Mouse (Mus musculus) testis, adult 2 months (tissue): ENCODE measurements around the gene Cfap43. TPM values are rescaled to one million over a fixed set of nuclear protein-coding genes. Genes with fewer than 3 reads are reported as not detected.

Experiments
- H3K27ac ChIP-seq: fragments of 200-500 bp; 2 replicates; pipeline ENCODE4 v1.5.1; 2012; ENCODE audit warnings: low read depth, low read length; ENCODE audit not compliant: control insufficient read depth, insufficient read depth
- H3K27me3 ChIP-seq: fragments of 200-500 bp; 2 replicates; pipeline ENCODE4 v1.6.1; 2012; ENCODE audit warnings: mild to moderate bottlenecking, low read length, moderate library complexity; ENCODE audit not compliant: control insufficient read depth, insufficient read depth
- H3K36me3 ChIP-seq: fragments of 200-500 bp; 2 replicates; pipeline ENCODE4 v1.6.1; 2012; ENCODE audit warnings: mild to moderate bottlenecking, low read length; ENCODE audit not compliant: control insufficient read depth, insufficient read depth
- H3K4me1 ChIP-seq: fragments of 200-500 bp; 2 replicates; pipeline ENCODE4 v1.6.1; 2012; ENCODE audit warnings: low read length; ENCODE audit not compliant: control insufficient read depth, insufficient read depth
- H3K4me3 ChIP-seq: fragments of 200-500 bp; 2 replicates; pipeline ENCODE4 v1.5.1; 2012; ENCODE audit warnings: low read depth, mild to moderate bottlenecking, low read length, moderate library complexity, mixed read lengths; ENCODE audit not compliant: control insufficient read depth
- CTCF ChIP-seq: fragments of 200-500 bp; IDR thresholded peaks from 2 replicates; pipeline ENCODE4 v1.5.1; 2012; ENCODE audit warnings: low read depth, mild to moderate bottlenecking, inconsistent platforms, low read length, moderate library complexity; ENCODE audit not compliant: control insufficient read depth, insufficient read depth, insufficient replicate concordance
- POLR2A ChIP-seq: fragments of 200-500 bp; IDR thresholded peaks from 2 replicates; pipeline ENCODE4 v1.6.1; 2012; ENCODE audit warnings: low read depth, mild to moderate bottlenecking, inconsistent platforms, low read length, moderate library complexity; ENCODE audit not compliant: control insufficient read depth
- polyA plus RNA-seq: library from polyadenylated mRNA; depleted of rRNA; stranded (reverse); fragments of >200 nt; gene quantifications from 2 replicates; pipeline ENCODE4 v1.2.3, GENCODE M21; 2012; rRNA removed

The Cfap43 gene
- polyA plus RNA-seq, 1 experiment, result 95.2 TPM

GRCm38 (mm10) chr19:47699743-47700142 lies 219.3 kb downstream of the Cfap43 start:
- H3K4me3 ChIP-seq, result no peak overlapping the region

GRCm38 (mm10) chr19:47698266-47698665 lies 220.8 kb downstream of the Cfap43 start:
- Histone ChIP-seq H3K4me1 (peaks cover 3% of the 10 kb centered on the region), H3K4me3 (no peak overlapping the region), H3K36me3 (no peaks in the 10 kb centered on the region), H3K27ac (peak overlapping the region; percentile 40), H3K27me3 (no peaks in the 10 kb centered on the region)
- TF ChIP-seq CTCF (no peak), POLR2A (no peak)

More at GRCm38 (mm10) chr19:47699743-47700142, 219.3 kb downstream of the Cfap43 start:
- Histone ChIP-seq H3K36me3 (no peaks in the 10 kb centered on the region), H3K4me1 (peaks cover 3% of the 10 kb centered on the region), H3K27me3 (no peaks in the 10 kb centered on the region), H3K27ac (peak overlapping the region; percentile 46; the same call in 1 of the 2 replicates)
- TF ChIP-seq CTCF (no peak), POLR2A (no peak)

GRCm38 (mm10) chr19:47697067-47697466 lies 222.0 kb downstream of the Cfap43 start:
- Histone ChIP-seq H3K36me3 (no peaks in the 10 kb centered on the region), H3K4me3 (no peak overlapping the region), H3K4me1 (peaks cover 3% of the 10 kb centered on the region), H3K27ac (no peak overlapping the region), H3K27me3 (no peaks in the 10 kb centered on the region)
- TF ChIP-seq POLR2A, result no peak
- no peak for TF ChIP-seq CTCF

DNA sequence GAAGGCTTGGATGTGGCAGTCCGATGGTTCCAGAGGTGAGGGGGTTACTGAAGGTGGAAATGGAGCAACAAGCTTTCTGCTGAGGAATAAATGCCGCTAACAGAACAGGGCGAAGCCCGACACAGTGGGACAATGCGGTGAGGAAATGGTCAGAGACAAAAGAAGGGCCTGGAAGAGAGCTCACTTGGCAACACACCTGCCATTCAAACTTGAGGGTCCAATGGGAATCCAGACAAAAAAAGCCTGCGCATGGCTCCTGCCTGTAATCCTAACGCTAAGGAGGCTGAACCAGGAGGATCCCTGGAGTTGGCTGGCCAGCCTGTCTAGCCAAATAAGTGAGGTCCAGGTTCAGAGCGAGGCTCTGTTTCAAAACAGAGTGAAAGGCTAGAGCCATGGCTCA lies 222.7 kb downstream of the Cfap43 start:
- Histone ChIP-seq H3K36me3 (no peaks in the 10 kb centered on the region), H3K27ac (no peak overlapping the region), H3K4me3 (peak overlapping the region; percentile 43), H3K4me1 (peaks cover 3% of the 10 kb centered on the region), H3K27me3 (no peaks in the 10 kb centered on the region)
- no peak for TF ChIP-seq POLR2A
- TF ChIP-seq CTCF, result no peak

DNA sequence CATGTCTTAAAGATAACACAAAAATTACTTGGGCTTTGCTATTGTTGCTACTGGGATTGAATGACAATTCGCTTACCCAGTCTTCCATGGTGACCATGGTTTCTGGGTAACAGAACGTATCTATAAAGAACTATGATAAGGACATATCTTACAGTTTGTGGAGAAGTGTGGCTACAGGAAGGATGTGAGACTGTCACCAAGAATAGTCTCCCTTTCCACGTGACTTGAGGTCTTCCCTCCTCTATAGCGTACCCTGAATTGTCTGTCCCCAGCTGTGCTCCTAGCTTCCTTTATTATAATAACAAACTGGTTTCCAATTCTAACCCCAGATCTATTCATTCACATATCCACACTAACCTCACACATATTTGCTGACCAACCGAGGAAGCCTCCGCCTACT lies 223.4 kb downstream of the Cfap43 start:
- TF ChIP-seq CTCF, result no peak
- TF ChIP-seq POLR2A, result no peak
- H3K4me3 ChIP-seq, result no peak overlapping the region
- H3K36me3 ChIP-seq, result no peaks in the 10 kb centered on the region
- no peaks in the 10 kb centered on the region for H3K27me3 ChIP-seq
- H3K4me1 ChIP-seq, result peaks cover 3% of the 10 kb centered on the region
- H3K27ac ChIP-seq, result no peak overlapping the region

DNA sequence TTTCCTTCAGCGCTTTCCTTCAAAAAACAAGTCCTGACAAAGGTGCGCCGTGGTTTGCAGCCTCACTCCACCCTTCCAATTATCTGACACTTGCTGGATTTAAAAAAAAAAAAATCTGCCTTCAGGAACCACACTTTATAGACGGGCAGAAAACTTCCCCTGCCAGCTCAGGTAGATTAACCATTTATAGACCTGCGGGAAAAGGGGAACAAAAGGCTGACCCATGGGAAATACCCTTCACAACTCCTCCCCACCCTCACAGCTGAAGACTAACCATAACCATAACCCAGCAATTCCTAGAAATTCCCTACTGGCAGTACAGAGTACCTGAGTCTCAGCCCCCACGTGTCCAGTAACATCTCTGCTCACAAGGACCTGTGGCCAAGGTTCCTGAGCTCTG lies 227.1 kb downstream of the Cfap43 start, which contains the start of gene Col17a1:
Gene Col17a1 (minus strand): TSS at position 101 of the 400 bp plus-strand sequence.
- Histone ChIP-seq H3K27ac (no peak within 1 kb of the TSS), H3K4me1 (peaks cover 3% of the 10 kb centered on the region), H3K27me3 (no peaks in the 10 kb centered on the region), H3K36me3 (no peaks in the 10 kb centered on the region), H3K4me3 (no peak within 1 kb of the TSS)
- TF ChIP-seq CTCF (no peak), POLR2A (no peak)

DNA sequence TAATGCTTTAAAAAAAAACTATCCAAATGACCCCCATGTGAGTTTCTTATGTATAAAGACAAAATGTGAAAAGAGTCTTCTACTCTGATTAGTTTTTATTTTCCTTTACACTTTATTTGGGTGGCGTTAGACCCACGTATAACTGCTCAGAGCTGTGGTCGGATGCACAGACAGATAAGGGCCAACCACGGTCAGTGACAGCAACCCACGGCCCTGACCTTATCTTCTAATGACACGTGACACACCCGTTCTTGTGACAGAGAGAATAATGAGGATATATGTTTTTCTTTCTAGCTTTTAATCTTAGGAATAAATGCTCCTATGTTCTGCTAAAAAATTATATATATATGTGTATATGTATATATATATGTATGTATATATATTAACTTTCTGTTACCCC lies 229.5 kb downstream of the Cfap43 start:
- no peak overlapping the region for H3K27ac ChIP-seq
- no peak for TF ChIP-seq POLR2A
- TF ChIP-seq CTCF, result no peak
- no peaks in the 10 kb centered on the region for H3K36me3 ChIP-seq
- no peaks in the 10 kb centered on the region for H3K27me3 ChIP-seq
- no peak overlapping the region for H3K4me3 ChIP-seq
- H3K4me1 ChIP-seq, result no peaks in the 10 kb centered on the region

Other genes starting within 250 kb of the Cfap43 start
- 2.1 and 2.9 TPM in 2 replicates for gene Col17a1, start 227.2 kb downstream of the Cfap43 start, polyA plus RNA-seq
- 34.1 and 37.8 TPM in 2 replicates for gene Sfr1, start 187.6 kb downstream of the Cfap43 start, polyA plus RNA-seq
- 3.1 and 3.7 TPM in 2 replicates for gene Gsto1, start 64.3 kb downstream of the Cfap43 start, polyA plus RNA-seq
- gene Gsto2, start 53.8 kb downstream of the Cfap43 start, polyA plus RNA-seq, result 270 and 284 TPM in 2 replicates
- gene Itprip, start within 50 bp of the Cfap43 start, polyA plus RNA-seq, result 43.0 and 48.0 TPM in 2 replicates
- 47.4 and 49.3 TPM in 2 replicates for gene Cfap58, start 18.4 kb upstream of the Cfap43 start, polyA plus RNA-seq